Mouse (Mus musculus): Measurements from ENCODE around the gene Mettl9.

DNA sequence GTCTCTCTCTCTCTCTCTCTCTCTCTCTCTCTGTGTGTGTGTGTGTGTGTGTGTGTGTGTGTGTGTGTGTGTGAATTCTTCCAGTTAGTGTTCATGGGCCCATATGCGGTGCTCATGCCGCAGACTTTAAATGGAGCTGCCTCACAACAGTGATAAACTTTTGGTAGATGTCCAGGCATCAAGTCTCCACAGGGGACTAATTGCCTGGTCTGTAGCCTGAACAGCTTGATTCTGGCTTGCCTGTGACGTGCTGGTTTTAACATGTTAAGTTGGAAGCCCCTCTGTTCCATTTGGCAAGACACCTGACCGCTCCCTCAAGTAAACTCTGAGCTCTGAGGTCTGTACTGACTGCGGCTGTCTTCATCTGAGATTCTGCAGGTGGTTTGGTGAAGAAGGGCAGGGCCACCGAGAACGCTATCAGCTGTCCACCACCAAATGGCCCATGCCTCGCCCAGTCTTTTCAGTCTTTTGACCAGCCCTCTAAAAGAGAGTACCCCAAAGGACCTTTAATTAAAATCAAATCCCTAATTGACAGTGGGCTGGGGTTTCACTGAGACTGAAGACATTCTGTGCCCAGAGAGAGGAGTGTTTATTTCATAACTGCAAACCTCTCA lies 50.7 kb downstream of the Mettl9 start:
- no peak for TF ChIP-seq CTCF (IDR thresholded peaks at IDR 0.05; ENCODE audit: low read depth)
- TF ChIP-seq EP300 (IDR thresholded peaks at IDR 0.05; ENCODE audit: low read depth) = no peak
